Mouse (Mus musculus): Measurements from ENCODE around the gene Glt1d1. TPM values are rescaled to one million over a fixed set of nuclear protein-coding genes. Genes with fewer than 3 reads are reported as not detected.

The Glt1d1 gene
- polyA plus RNA-seq, 1 experiment from 2014 or later = 1.8 TPM

GRCm38 (mm10) chr5:127660267-127660666, 28.2 kb downstream of the Glt1d1 start:
- H3K27me3 ChIP-seq (replicated peaks) = no peaks in the 10 kb centered on the region
- no peak overlapping the region for H3K9ac ChIP-seq (replicated peaks)
- H3K27ac ChIP-seq (replicated peaks) = no peak overlapping the region
- no peak overlapping the region for H3K4me2 ChIP-seq
- H3K4me1 ChIP-seq = no peaks in the 10 kb centered on the region
- H3K36me3 ChIP-seq = 0 out of 2 replicates have a peak, but pooled peaks cover 5% of the 10 kb centered on the region
- 76% methylated on average over 5 of the region's 5 CpGs for WGBS
- H3K4me3 ChIP-seq (replicated peaks) = no peak overlapping the region
- no peaks in the 10 kb centered on the region for H3K9me3 ChIP-seq (replicated peaks)
- ATAC-seq (ENCODE audit: low FRiP score) = no peak

GRCm38 (mm10) chr5:127660979-127661378, 28.9 kb downstream of the Glt1d1 start:
- ATAC-seq (ENCODE audit: low FRiP score) = no peak
- no peaks in the 10 kb centered on the region for H3K4me1 ChIP-seq
- no peak overlapping the region for H3K9ac ChIP-seq (replicated peaks)
- 91% methylated on average over 5 of the region's 5 CpGs for WGBS
- H3K27me3 ChIP-seq (replicated peaks) = no peaks in the 10 kb centered on the region
- H3K27ac ChIP-seq (replicated peaks) = no peak overlapping the region
- H3K4me2 ChIP-seq = no peak overlapping the region
- no peaks in the 10 kb centered on the region for H3K9me3 ChIP-seq (replicated peaks)
- H3K4me3 ChIP-seq (replicated peaks) = no peak overlapping the region
- 0 out of 2 replicates have a peak, but pooled peaks cover 5% of the 10 kb centered on the region for H3K36me3 ChIP-seq

- 94% methylated on average over 8 of the region's 8 CpGs for WGBS
- Histone ChIP-seq H3K4me3 (replicated peaks) (no peak overlapping the region), H3K27me3 (replicated peaks) (no peaks in the 10 kb centered on the region), H3K9me3 (replicated peaks) (no peaks in the 10 kb centered on the region), H3K4me1 (no peaks in the 10 kb centered on the region), H3K27ac (replicated peaks) (no peak overlapping the region), H3K4me2 (no peak overlapping the region), H3K9ac (replicated peaks) (no peak overlapping the region), H3K36me3 (no peaks in the 10 kb centered on the region)
- no peak for ATAC-seq (ENCODE audit: low FRiP score)
Measured at GRCm38 (mm10) chr5:127673913-127674312, 41.9 kb downstream of the Glt1d1 start.

GRCm38 (mm10) chr5:127677561-127677960, 45.5 kb downstream of the Glt1d1 start:
- 96% methylated on average over 2 of the region's 2 CpGs for WGBS
- Histone ChIP-seq H3K27me3 (replicated peaks) (no peaks in the 10 kb centered on the region), H3K4me2 (no peak overlapping the region), H3K9ac (replicated peaks) (no peak overlapping the region), H3K4me1 (no peaks in the 10 kb centered on the region), H3K36me3 (no peaks in the 10 kb centered on the region), H3K4me3 (replicated peaks) (no peak overlapping the region), H3K27ac (replicated peaks) (no peak overlapping the region), H3K9me3 (replicated peaks) (no peaks in the 10 kb centered on the region)
- no peak for ATAC-seq (ENCODE audit: low FRiP score)

- H3K9me3 ChIP-seq (replicated peaks) = no peaks in the 10 kb centered on the region
- no peak overlapping the region for H3K27ac ChIP-seq (replicated peaks)
- ATAC-seq (ENCODE audit: low FRiP score) = no peak
- H3K4me2 ChIP-seq = no peak overlapping the region
- no peak overlapping the region for H3K9ac ChIP-seq (replicated peaks)
- H3K27me3 ChIP-seq (replicated peaks) = no peaks in the 10 kb centered on the region
- 97% methylated on average over 5 of the region's 5 CpGs for WGBS
- no peaks in the 10 kb centered on the region for H3K4me1 ChIP-seq
- H3K4me3 ChIP-seq (replicated peaks) = no peak overlapping the region
- no peaks in the 10 kb centered on the region for H3K36me3 ChIP-seq
Measured at GRCm38 (mm10) chr5:127678501-127678900, 46.4 kb downstream of the Glt1d1 start.

GRCm38 (mm10) chr5:127688568-127689170, 56.6 kb downstream of the Glt1d1 start:
- H3K9ac ChIP-seq (replicated peaks) = no peak overlapping the region
- no peak overlapping the region for H3K4me2 ChIP-seq
- 71% methylated on average over 9 of the region's 9 CpGs for WGBS
- H3K27me3 ChIP-seq (replicated peaks) = no peaks in the 10 kb centered on the region
- no peaks in the 10 kb centered on the region for H3K9me3 ChIP-seq (replicated peaks)
- H3K4me3 ChIP-seq (replicated peaks) = no peak overlapping the region
- H3K4me1 ChIP-seq = peaks cover 29% of the 10 kb centered on the region
- no peak for ATAC-seq (ENCODE audit: low FRiP score)
- no peaks in the 10 kb centered on the region for H3K36me3 ChIP-seq
- no peak overlapping the region for H3K27ac ChIP-seq (replicated peaks)

GRCm38 (mm10) chr5:127691085-127691484, 59.0 kb downstream of the Glt1d1 start:
- Histone ChIP-seq H3K9me3 (replicated peaks) (no peaks in the 10 kb centered on the region), H3K4me3 (replicated peaks) (no peak overlapping the region), H3K27ac (replicated peaks) (no peak overlapping the region), H3K36me3 (no peaks in the 10 kb centered on the region), H3K4me2 (no peak overlapping the region), H3K27me3 (replicated peaks) (no peaks in the 10 kb centered on the region), H3K4me1 (peaks cover 20% of the 10 kb centered on the region), H3K9ac (replicated peaks) (no peak overlapping the region)
- 83% methylated on average over 10 of the region's 10 CpGs for WGBS
- no peak for ATAC-seq (ENCODE audit: low FRiP score)

- no peak for ATAC-seq (ENCODE audit: low FRiP score)
- no peak overlapping the region for H3K4me2 ChIP-seq
- H3K9ac ChIP-seq (replicated peaks) = no peak overlapping the region
- no peaks in the 10 kb centered on the region for H3K9me3 ChIP-seq (replicated peaks)
- no peak overlapping the region for H3K4me3 ChIP-seq (replicated peaks)
- WGBS = 24% methylated on average over 21 of the region's 21 CpGs
- H3K27me3 ChIP-seq (replicated peaks) = no peaks in the 10 kb centered on the region
- H3K4me1 ChIP-seq = peaks cover 18% of the 10 kb centered on the region
- no peak overlapping the region for H3K27ac ChIP-seq (replicated peaks)
- no peaks in the 10 kb centered on the region for H3K36me3 ChIP-seq
Measured at GRCm38 (mm10) chr5:127691581-127691980, 59.5 kb downstream of the Glt1d1 start.

- H3K27ac ChIP-seq (replicated peaks) = no peak overlapping the region
- H3K9ac ChIP-seq (replicated peaks) = no peak overlapping the region
- ATAC-seq (ENCODE audit: low FRiP score) = no peak
- 82% methylated on average over 4 of the region's 4 CpGs for WGBS
- 0 out of 2 replicates have a peak, but pooled peaks cover 8% of the 10 kb centered on the region for H3K4me1 ChIP-seq
- H3K27me3 ChIP-seq (replicated peaks) = no peaks in the 10 kb centered on the region
- no peak overlapping the region for H3K4me2 ChIP-seq
- H3K9me3 ChIP-seq (replicated peaks) = no peaks in the 10 kb centered on the region
- no peak overlapping the region for H3K4me3 ChIP-seq (replicated peaks)
- no peaks in the 10 kb centered on the region for H3K36me3 ChIP-seq
Measured at GRCm38 (mm10) chr5:127695898-127696297, 63.8 kb downstream of the Glt1d1 start.

GRCm38 (mm10) chr5:127696602-127697001, 64.5 kb downstream of the Glt1d1 start:
- WGBS = 88% methylated on average over 4 of the region's 4 CpGs
- Histone ChIP-seq H3K4me2 (no peak overlapping the region), H3K27ac (replicated peaks) (no peak overlapping the region), H3K27me3 (replicated peaks) (no peaks in the 10 kb centered on the region), H3K4me3 (replicated peaks) (no peak overlapping the region), H3K36me3 (no peaks in the 10 kb centered on the region), H3K9ac (replicated peaks) (no peak overlapping the region), H3K4me1 (0 out of 2 replicates have a peak, but pooled peaks cover 4% of the 10 kb centered on the region), H3K9me3 (replicated peaks) (no peaks in the 10 kb centered on the region)
- no peak for ATAC-seq (ENCODE audit: low FRiP score)

- no peak for ATAC-seq (ENCODE audit: low FRiP score)
- Histone ChIP-seq H3K27ac (replicated peaks) (no peak overlapping the region), H3K4me3 (replicated peaks) (no peak overlapping the region), H3K36me3 (no peaks in the 10 kb centered on the region), H3K9ac (replicated peaks) (no peak overlapping the region), H3K27me3 (replicated peaks) (no peaks in the 10 kb centered on the region), H3K4me1 (no peaks in the 10 kb centered on the region), H3K9me3 (replicated peaks) (no peaks in the 10 kb centered on the region), H3K4me2 (no peak overlapping the region)
- WGBS = 45% methylated on average over 2 of the region's 2 CpGs
Measured at GRCm38 (mm10) chr5:127698525-127698924, 66.5 kb downstream of the Glt1d1 start.

- H3K4me1 ChIP-seq = no peaks in the 10 kb centered on the region
- no peaks in the 10 kb centered on the region for H3K9me3 ChIP-seq (replicated peaks)
- H3K4me2 ChIP-seq = no peak overlapping the region
- 87% methylated on average over 5 of the region's 5 CpGs for WGBS
- H3K36me3 ChIP-seq = no peaks in the 10 kb centered on the region
- no peak overlapping the region for H3K9ac ChIP-seq (replicated peaks)
- H3K27ac ChIP-seq (replicated peaks) = no peak overlapping the region
- H3K4me3 ChIP-seq (replicated peaks) = no peak overlapping the region
- ATAC-seq (ENCODE audit: low FRiP score) = no peak
- no peaks in the 10 kb centered on the region for H3K27me3 ChIP-seq (replicated peaks)
Measured at GRCm38 (mm10) chr5:127699679-127700078, 67.6 kb downstream of the Glt1d1 start.
